Mouse (Mus musculus) bone marrow, adult 2 months (tissue): Measurements from ENCODE around the gene Gm28539. TPM values are rescaled to one million over a fixed set of nuclear protein-coding genes. Genes with fewer than 3 reads are reported as not detected.

Experiments
- H3K27ac ChIP-seq: fragments of 200-500 bp; 2 replicates; pipeline ENCODE4 v1.5.1; 2012; ENCODE audit warnings: low read depth, mild to moderate bottlenecking, control low read depth, inconsistent platforms, low read length; ENCODE audit not compliant: control insufficient read depth, poor library complexity, insufficient read depth
- H3K4me1 ChIP-seq: fragments of 200-500 bp; 2 replicates; pipeline ENCODE4 v1.6.1; 2011; ENCODE audit warnings: low read length; ENCODE audit not compliant: control insufficient read depth, insufficient read depth
- H3K4me3 ChIP-seq: fragments of 200-500 bp; replicated peaks from 2 replicates; pipeline ENCODE3; 2011; ENCODE audit warnings: mild to moderate bottlenecking, low read depth, low read length, control low read depth; ENCODE audit not compliant: control insufficient read depth
- CTCF ChIP-seq: fragments of 200-500 bp; IDR thresholded peaks from 2 replicates; pipeline ENCODE4 v1.5.1; 2011; ENCODE audit warnings: low read length, control low read depth; ENCODE audit not compliant: control insufficient read depth, insufficient read depth
- POLR2A ChIP-seq: fragments of 200-500 bp; IDR thresholded peaks from 2 replicates; pipeline ENCODE4 v1.6.1; 2011; ENCODE audit warnings: low read depth, mild to moderate bottlenecking, control low read depth, low read length, borderline replicate concordance; ENCODE audit not compliant: control insufficient read depth
- WGBS: fragments of 180-500 bp; shearing (Covaris S2); methylation state at CpG from one replicate; pipeline ENCODE4 v1.1.7; 2018; 5-methylcytosine and 5-hydroxymethylcytosine counted together
- polyA plus RNA-seq: library from polyadenylated mRNA; stranded (reverse); fragments of >200 nt; gene quantifications from 2 replicates; pipeline ENCODE4 v1.2.4, GENCODE M21; 2011; ENCODE audit warnings: low replicate concordance; ENCODE audit not compliant: missing spikeins, insufficient read depth, insufficient read length

Gm28539 gene
- polyA plus RNA-seq, 1 experiment: not detected

GRCm38 (mm10) chr16:18896429-18896828 is 60.0 kb downstream of the Gm28539 start:
- 68% methylated on average over 10 of the region's 10 CpGs for WGBS

GRCm38 (mm10) chr16:18905648-18906047 is 69.3 kb downstream of the Gm28539 start:
- no peaks in the 10 kb centered on the region for H3K4me1 ChIP-seq
- no peak overlapping the region for H3K4me3 ChIP-seq
- TF ChIP-seq CTCF: no peak
- no peak for TF ChIP-seq POLR2A
- 89% methylated on average over 1 of the region's 1 CpGs for WGBS
- H3K27ac ChIP-seq: no peak overlapping the region

More at GRCm38 (mm10) chr16:18896429-18896828, 60.0 kb downstream of the Gm28539 start:
- no peaks in the 10 kb centered on the region; the same call in 1 of the 2 replicates for H3K4me1 ChIP-seq
- H3K27ac ChIP-seq: no peak overlapping the region
- TF ChIP-seq POLR2A (no peak), CTCF (no peak)
- H3K4me3 ChIP-seq: no peak overlapping the region

GRCm38 (mm10) chr16:18916064-18916463 is 79.7 kb downstream of the Gm28539 start:
- no peak overlapping the region for H3K4me3 ChIP-seq
- H3K4me1 ChIP-seq: no peaks in the 10 kb centered on the region; the same call in 1 of the 2 replicates
- TF ChIP-seq POLR2A: no peak
- no peak for TF ChIP-seq CTCF
- no peak overlapping the region for H3K27ac ChIP-seq
- whole genome bisulfite sequencing: 91% methylated on average over 4 of the region's 4 CpGs

GRCm38 (mm10) chr16:18921771-18922170 is 85.4 kb downstream of the Gm28539 start:
- TF ChIP-seq CTCF: no peak
- no peak for TF ChIP-seq POLR2A
- Histone ChIP-seq H3K4me3 (no peak overlapping the region), H3K4me1 (no peaks in the 10 kb centered on the region), H3K27ac (no peak overlapping the region)
- WGBS: 90% methylated on average over 2 of the region's 2 CpGs

- Histone ChIP-seq H3K4me3 (no peak overlapping the region), H3K27ac (no peak overlapping the region), H3K4me1 (no peaks in the 10 kb centered on the region)
- 92% methylated on average over 1 of the region's 1 CpGs for WGBS
- no peak for TF ChIP-seq POLR2A
- no peak for TF ChIP-seq CTCF
These were observed 91.6 kb downstream of the Gm28539 start for GRCm38 (mm10) chr16:18927963-18928362.

- no peak overlapping the region for H3K4me3 ChIP-seq
- H3K27ac ChIP-seq: no peak overlapping the region
- H3K4me1 ChIP-seq: no peaks in the 10 kb centered on the region
- WGBS: 83% methylated on average over 5 of the region's 5 CpGs
- TF ChIP-seq CTCF (no peak), POLR2A (no peak)
These were observed 102.1 kb downstream of the Gm28539 start for GRCm38 (mm10) chr16:18938321-18939082.

GRCm38 (mm10) chr16:18943906-18944305 is 107.5 kb downstream of the Gm28539 start:
- H3K4me1 ChIP-seq: no peaks in the 10 kb centered on the region
- 91% methylated on average over 6 of the region's 6 CpGs for WGBS
- H3K4me3 ChIP-seq: no peak overlapping the region
- no peak overlapping the region for H3K27ac ChIP-seq
- TF ChIP-seq POLR2A (no peak), CTCF (no peak)

- H3K4me1 ChIP-seq: no peaks in the 10 kb centered on the region
These were observed 112.6 kb downstream of the Gm28539 start for GRCm38 (mm10) chr16:18948941-18949340.

More at GRCm38 (mm10) chr16:18948941-18949340, 112.6 kb downstream of the Gm28539 start:
- no peak for TF ChIP-seq CTCF
- no peak for TF ChIP-seq POLR2A
- 90% methylated on average over 9 of the region's 9 CpGs for WGBS
- Histone ChIP-seq H3K4me3 (no peak overlapping the region), H3K27ac (no peak overlapping the region)
